Mouse (Mus musculus) ES-Bruce4 (cell line): ENCODE data around the gene Sema4b. TPM values are rescaled to one million over a fixed set of nuclear protein-coding genes. Genes with fewer than 3 reads are reported as not detected.
A peak's percentile ranks its signal among the peaks of the same experiment; 100 is the strongest.

ENCODE experiments used
- H3K27ac ChIP-seq: 2 replicates; pipeline ENCODE4 v1.5.1; 2012; ENCODE audit warnings: low read length, inconsistent platforms; ENCODE audit not compliant: insufficient read depth
- H3K27me3 ChIP-seq: 2 replicates; pipeline ENCODE4 v1.6.1; 2012; ENCODE audit warnings: mild to moderate bottlenecking, low read length, inconsistent platforms; ENCODE audit not compliant: control insufficient read depth, poor library complexity, insufficient read depth, severe bottlenecking
- H3K36me3 ChIP-seq: 2 replicates; pipeline ENCODE4 v1.6.1; 2012; ENCODE audit warnings: inconsistent platforms, mild to moderate bottlenecking, low read length, moderate library complexity; ENCODE audit not compliant: control insufficient read depth, poor library complexity, insufficient read depth, severe bottlenecking
- H3K4me1 ChIP-seq: one replicate; pipeline ENCODE4 v1.8.1; 2011; ENCODE audit warnings: low read length; ENCODE audit not compliant: control insufficient read depth, insufficient read depth
- H3K4me3 ChIP-seq: 2 replicates; pipeline ENCODE4 v1.5.1; 2011; ENCODE audit warnings: low read depth, mild to moderate bottlenecking, low read length
- H3K9ac ChIP-seq: 2 replicates; pipeline ENCODE4 v1.6.1; 2012; ENCODE audit warnings: low read depth, mild to moderate bottlenecking, inconsistent platforms; ENCODE audit not compliant: poor library complexity, severe bottlenecking
- H3K9me3 ChIP-seq: replicated peaks from 2 replicates; pipeline ENCODE4 v1.6.1; 2012; ENCODE audit warnings: mild to moderate bottlenecking, low read length, inconsistent platforms; ENCODE audit not compliant: control insufficient read depth, poor library complexity, insufficient read depth, severe bottlenecking
- CTCF ChIP-seq: IDR thresholded peaks from one replicate; pipeline ENCODE4 v1.8.1; 2011; ENCODE audit warnings: low read depth, low read length
- EP300 ChIP-seq: IDR thresholded peaks from 2 replicates; pipeline ENCODE4 v1.6.1; 2011; ENCODE audit warnings: low read depth, low read length; ENCODE audit not compliant: insufficient read depth
- POLR2A ChIP-seq: IDR thresholded peaks from one replicate; pipeline ENCODE4 v1.8.1; 2011; ENCODE audit warnings: low read length; ENCODE audit not compliant: insufficient read depth
- polyA plus RNA-seq: library from polyadenylated mRNA; stranded (reverse); fragments of >200 nt; gene quantifications from 2 replicates; pipeline ENCODE4 v1.2.4, GENCODE M21; 2011; ENCODE audit warnings: low read depth; ENCODE audit not compliant: missing spikeins, insufficient read depth, insufficient read length

The Sema4b gene
- polyA plus RNA-seq, 1 experiment, result 27.1 TPM

GRCm38 (mm10) chr7:80192226-80193061 is 5.8 kb downstream of the Sema4b start:
- H3K27me3 ChIP-seq, result no peaks in the 10 kb centered on the region
- peak overlapping the region; percentile 31; the same call in 1 of the 2 replicates for H3K9ac ChIP-seq
- peak overlapping the region; percentile 81 for H3K27ac ChIP-seq
- H3K36me3 ChIP-seq, result no peaks in the 10 kb centered on the region
- H3K9me3 ChIP-seq, result no peaks in the 10 kb centered on the region
- H3K4me1 ChIP-seq, result peaks cover 8% of the 10 kb centered on the region
- H3K4me3 ChIP-seq, result peak overlapping the region; percentile 65
- TF ChIP-seq CTCF (no peak), POLR2A (no peak), EP300 (peak; percentile 46; the same call in 1 of the 2 replicates)

GRCm38 (mm10) chr7:80193941-80194739 is 7.5 kb downstream of the Sema4b start:
- Histone ChIP-seq H3K9me3 (no peaks in the 10 kb centered on the region), H3K27me3 (no peaks in the 10 kb centered on the region), H3K4me1 (peaks cover 8% of the 10 kb centered on the region), H3K4me3 (no peak overlapping the region), H3K27ac (peak overlapping the region; percentile 58), H3K36me3 (no peaks in the 10 kb centered on the region), H3K9ac (no peak overlapping the region; the same call in 1 of the 2 replicates)
- TF ChIP-seq CTCF (no peak), EP300 (0 out of 2 replicates have a peak, but pooled peaks have one; percentile 42)

GRCm38 (mm10) chr7:80195146-80195545 is 8.5 kb downstream of the Sema4b start:
- Histone ChIP-seq H3K36me3 (no peaks in the 10 kb centered on the region), H3K9me3 (no peaks in the 10 kb centered on the region), H3K27ac (no peak overlapping the region; the same call in 1 of the 2 replicates), H3K4me3 (no peak overlapping the region), H3K27me3 (no peaks in the 10 kb centered on the region), H3K4me1 (peaks cover 9% of the 10 kb centered on the region), H3K9ac (no peak overlapping the region)
- TF ChIP-seq POLR2A, result no peak

GRCm38 (mm10) chr7:80195576-80196263 is 9.1 kb downstream of the Sema4b start:
- Histone ChIP-seq H3K4me3 (no peak overlapping the region), H3K27ac (no peak overlapping the region), H3K9ac (no peak overlapping the region), H3K9me3 (no peaks in the 10 kb centered on the region), H3K27me3 (no peaks in the 10 kb centered on the region), H3K4me1 (peaks cover 7% of the 10 kb centered on the region), H3K36me3 (no peaks in the 10 kb centered on the region)
- no peak for TF ChIP-seq POLR2A
- no peak for TF ChIP-seq EP300
- no peak for TF ChIP-seq CTCF

GRCm38 (mm10) chr7:80197371-80197770 is 10.7 kb downstream of the Sema4b start:
- H3K4me3 ChIP-seq, result peak overlapping the region; percentile 30
- no peaks in the 10 kb centered on the region for H3K27me3 ChIP-seq
- TF ChIP-seq POLR2A (no peak), EP300 (no peak), CTCF (no peak)
- H3K9ac ChIP-seq, result peak overlapping the region; percentile 74
- peak overlapping the region; percentile 83 for H3K27ac ChIP-seq
- peaks cover 9% of the 10 kb centered on the region; the same call in 1 of the 2 replicates for H3K36me3 ChIP-seq
- peaks cover 5% of the 10 kb centered on the region for H3K4me1 ChIP-seq
- no peaks in the 10 kb centered on the region for H3K9me3 ChIP-seq
